Mouse (Mus musculus) retina, postnatal 7 days (tissue): ENCODE results near the gene Tns2.

Source experiments
- DNase-seq: peaks from one replicate; pipeline ENCODE4 v3.0.0-alpha.2; 2012; ENCODE audit warnings: low read depth, low spot score

The Tns2 gene

GRCm38 (mm10) chr15:102108651-102109525, 8.7 kb downstream of the Tns2 start:
- peak; percentile 66 for DNase-seq

GRCm38 (mm10) chr15:102110271-102110670, 10.1 kb downstream of the Tns2 start:
- no peak for DNase-seq

GRCm38 (mm10) chr15:102110701-102111494, 10.7 kb downstream of the Tns2 start:
- no peak for DNase-seq

- DNase-seq, result no peak
These were observed 11.2 kb downstream of the Tns2 start for GRCm38 (mm10) chr15:102111495-102111829.

- no peak for DNase-seq
These were observed 12.0 kb downstream of the Tns2 start for GRCm38 (mm10) chr15:102112181-102112580.

GRCm38 (mm10) chr15:102112827-102113226, 12.6 kb downstream of the Tns2 start:
- DNase-seq, result no peak

- DNase-seq, result no peak
These were observed 13.5 kb downstream of the Tns2 start for GRCm38 (mm10) chr15:102113674-102114073.

GRCm38 (mm10) chr15:102114651-102115260, 14.5 kb downstream of the Tns2 start:
- no peak for DNase-seq

GRCm38 (mm10) chr15:102115731-102116231, 15.6 kb downstream of the Tns2 start:
- no peak for DNase-seq

- DNase-seq, result no peak
These were observed 16.7 kb downstream of the Tns2 start for GRCm38 (mm10) chr15:102116753-102117415.

- no peak for DNase-seq
These were observed 17.5 kb downstream of the Tns2 start for GRCm38 (mm10) chr15:102117461-102118443.

GRCm38 (mm10) chr15:102118591-102118990, 18.4 kb downstream of the Tns2 start:
- DNase-seq, result no peak

- DNase-seq, result no peak
These were observed 19.1 kb downstream of the Tns2 start for GRCm38 (mm10) chr15:102119121-102119830.

- no peak for DNase-seq
These were observed 19.6 kb downstream of the Tns2 start for GRCm38 (mm10) chr15:102119831-102120170.

GRCm38 (mm10) chr15:102120530-102120929, 20.3 kb downstream of the Tns2 start:
- DNase-seq, result no peak

- no peak for DNase-seq
These were observed 26.1 kb downstream of the Tns2 start for GRCm38 (mm10) chr15:102126303-102126702.

- no peak for DNase-seq
These were observed 33.1 kb downstream of the Tns2 start for GRCm38 (mm10) chr15:102133314-102133713.

GRCm38 (mm10) chr15:102134709-102135108, 34.5 kb downstream of the Tns2 start:
- no peak for DNase-seq

GRCm38 (mm10) chr15:102135522-102136128, 35.4 kb downstream of the Tns2 start:
- DNase-seq, result no peak
